Mouse (Mus musculus): ENCODE results near the gene Robo2.

Gene Robo2

DNA sequence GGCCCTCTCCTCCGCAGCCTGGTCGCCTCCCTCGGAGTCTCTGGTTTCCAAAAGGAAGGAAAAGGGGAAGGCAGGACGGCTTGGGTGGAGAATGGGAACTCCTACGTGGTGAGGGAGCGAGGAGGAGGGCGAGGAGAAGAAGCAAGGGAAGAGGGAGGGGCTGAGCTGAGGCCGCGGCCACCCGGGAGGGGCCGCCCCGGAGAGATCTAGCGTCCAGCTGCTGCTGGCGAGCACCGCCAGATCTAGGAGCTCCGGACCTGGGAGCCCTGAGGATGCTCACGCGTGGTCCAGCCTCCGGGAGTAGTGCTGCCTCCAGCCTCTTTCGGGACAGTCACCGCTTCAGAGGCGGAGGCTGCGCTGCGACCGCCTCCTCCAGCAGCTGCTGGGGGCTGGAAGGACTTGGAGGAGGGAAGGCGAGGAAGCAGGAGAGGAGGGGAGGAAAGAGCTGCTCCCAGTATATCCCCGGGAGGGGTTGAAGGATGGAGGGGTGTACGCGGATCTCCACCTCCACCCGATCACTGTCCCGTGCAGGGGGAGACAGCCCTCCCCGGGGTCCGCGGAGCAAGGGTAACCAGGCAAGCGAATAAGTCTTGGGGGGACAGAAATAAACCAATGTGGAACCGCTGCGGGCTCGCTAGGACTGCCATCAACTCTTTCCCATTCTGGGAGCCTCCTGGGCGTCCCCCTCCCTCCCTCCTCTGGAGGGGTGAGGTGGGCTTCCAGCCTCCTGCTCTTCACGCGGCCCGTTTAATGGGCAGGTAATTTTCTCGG lies at the start of gene Robo2:
Gene Robo2, minus strand, starts transcription at position 345 of the 771 bp plus-strand sequence.
- DNase-seq: peak; percentile 23 to 52

DNA sequence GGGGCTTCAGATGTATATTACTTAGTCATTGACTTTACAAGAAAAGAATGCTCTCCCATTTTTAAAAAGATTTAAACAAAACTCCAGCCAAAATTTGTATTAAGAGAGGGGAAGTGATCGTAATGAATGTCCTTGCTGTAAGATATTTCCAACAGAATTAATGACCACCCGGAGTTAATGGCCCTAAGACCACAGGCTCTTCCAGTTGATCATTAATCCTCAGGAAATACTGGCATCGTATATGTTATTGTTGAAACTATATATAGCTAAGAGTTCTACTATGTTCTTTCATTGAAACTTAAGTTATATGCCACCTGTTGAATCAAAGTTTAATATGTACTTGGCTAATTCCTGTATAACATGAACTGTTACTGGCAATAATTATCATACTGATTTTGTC lies 46.5 kb upstream of the Robo2 start:
- DNase-seq: no peak

GRCm38 (mm10) chr16:74457736-74458135 lies 46.1 kb upstream of the Robo2 start:
- DNase-seq: no peak

DNA sequence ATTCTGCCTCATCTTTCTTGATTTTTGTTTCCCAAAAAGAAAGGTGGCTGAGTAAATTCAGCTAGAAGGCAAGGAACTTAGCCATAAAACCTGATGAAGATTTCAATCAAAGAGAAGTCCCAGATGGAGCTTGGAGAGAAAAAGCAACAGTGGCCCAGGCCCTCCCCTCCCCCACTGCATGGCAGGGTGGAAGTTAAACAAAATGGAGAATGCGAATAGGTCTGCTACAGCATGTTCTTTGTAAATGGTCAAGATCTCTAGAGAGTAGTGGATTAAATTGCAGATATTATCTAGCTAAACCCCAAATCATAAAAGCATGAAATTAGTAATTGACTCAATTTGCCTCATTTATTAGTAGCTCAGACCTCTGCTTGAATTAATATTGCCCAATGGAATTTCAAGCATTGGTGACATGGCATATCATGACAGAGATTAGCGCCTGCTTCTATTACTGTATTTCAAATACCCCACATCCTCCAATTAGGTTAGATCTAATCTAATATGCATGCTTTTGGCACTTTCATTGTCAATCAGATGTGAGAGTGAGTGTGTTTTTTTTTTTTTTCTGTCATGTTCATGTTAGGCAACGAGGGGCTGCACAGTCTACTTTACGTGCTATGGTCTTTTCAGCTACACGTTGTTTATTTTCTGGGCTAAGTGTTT lies 45.3 kb upstream of the Robo2 start:
- no peak for DNase-seq

- no peak for DNase-seq
Measured at GRCm38 (mm10) chr16:74455179-74455578, 43.6 kb upstream of the Robo2 start.

DNA sequence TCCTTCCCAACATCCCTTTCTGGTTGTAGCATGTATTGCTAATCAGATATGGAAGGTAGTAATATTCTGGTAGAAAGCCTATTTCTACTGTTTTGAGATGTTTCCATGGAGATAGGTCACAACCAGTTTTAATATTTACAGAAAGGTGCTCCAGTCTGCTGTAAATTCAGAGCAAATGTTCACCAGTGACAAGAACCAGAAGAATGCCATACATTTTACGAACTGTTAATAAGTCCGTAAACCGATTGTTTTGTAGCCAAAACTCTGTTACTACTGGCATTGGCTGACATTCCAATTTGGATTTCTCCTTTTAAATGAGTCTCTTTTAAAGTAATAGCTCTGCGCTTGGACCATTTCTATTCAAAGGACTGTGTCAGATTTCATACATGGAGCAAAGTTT lies 36.4 kb upstream of the Robo2 start:
- DNase-seq: no peak

DNA sequence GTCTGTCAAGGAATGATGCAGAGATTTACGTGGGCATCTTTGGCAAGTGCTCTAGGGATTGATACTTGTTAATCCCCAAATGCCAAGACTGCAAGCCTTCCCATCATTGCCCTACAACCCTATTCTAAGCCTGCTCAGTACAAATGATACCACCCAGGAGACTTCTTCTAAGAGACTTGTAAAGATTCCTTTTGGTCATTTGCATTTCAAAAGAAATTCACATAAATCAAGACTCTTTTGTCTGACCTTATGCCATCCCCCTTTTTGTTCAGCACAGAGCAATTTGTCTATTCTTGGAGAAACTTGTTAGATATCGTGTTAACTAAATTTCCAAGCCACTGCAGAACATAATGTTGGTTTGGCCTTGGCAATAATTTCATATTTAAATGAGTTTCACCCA lies 15.4 kb upstream of the Robo2 start:
- no peak for DNase-seq

GRCm38 (mm10) chr16:74420324-74420723 lies 8.7 kb upstream of the Robo2 start:
- no peak for DNase-seq

- peak; percentile 24 to 53 for DNase-seq
Measured at GRCm38 (mm10) chr16:74412471-74413291, 1.1 kb upstream of the Robo2 start.

GRCm38 (mm10) chr16:74411021-74411420 lies 604 bp downstream of the Robo2 start:
- DNase-seq: peak in 1 of 2 experiments; percentile 5

DNA sequence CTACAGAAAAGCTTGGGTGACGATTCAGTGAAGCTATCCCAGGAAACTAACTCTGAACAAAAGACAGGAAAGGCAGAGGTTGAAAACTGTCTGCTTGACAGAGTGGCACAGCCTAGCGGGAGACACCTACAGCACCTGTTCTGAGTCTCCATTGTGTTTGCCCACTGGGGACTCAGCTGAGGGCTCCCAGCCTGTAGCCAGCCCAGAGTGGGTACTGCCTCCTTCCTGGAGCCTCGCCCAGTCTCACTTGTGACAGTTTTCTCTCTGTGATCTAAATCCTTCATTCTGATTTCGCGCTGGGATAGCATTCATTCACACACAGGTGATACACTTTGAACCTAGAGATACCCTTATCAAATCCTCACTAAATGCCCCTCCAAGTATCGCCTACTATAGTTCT lies 1.5 kb downstream of the Robo2 start:
- DNase-seq: peak in 1 of 2 experiments; percentile 6

DNA sequence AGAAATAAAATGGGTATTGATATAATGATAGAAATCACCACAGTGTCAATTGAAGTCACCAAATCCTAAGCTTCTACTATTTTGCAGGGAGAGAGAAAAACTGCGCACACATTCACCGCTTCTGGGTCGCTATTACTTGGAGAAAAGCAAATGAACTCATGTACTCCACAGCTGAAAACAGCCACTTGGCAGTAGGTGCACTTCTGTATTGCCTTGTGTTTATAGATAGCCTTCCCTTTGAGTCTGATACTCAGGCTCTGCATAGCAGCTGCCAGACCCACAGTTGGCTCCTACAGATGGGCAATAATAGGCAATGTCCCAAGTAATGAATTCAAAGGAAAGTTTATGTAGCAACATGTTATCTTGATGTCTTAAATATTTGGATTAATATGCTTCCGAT lies 2.1 kb downstream of the Robo2 start:
- no peak for DNase-seq

- DNase-seq: no peak
Measured at GRCm38 (mm10) chr16:74408566-74408965, 3.1 kb downstream of the Robo2 start.

DNA sequence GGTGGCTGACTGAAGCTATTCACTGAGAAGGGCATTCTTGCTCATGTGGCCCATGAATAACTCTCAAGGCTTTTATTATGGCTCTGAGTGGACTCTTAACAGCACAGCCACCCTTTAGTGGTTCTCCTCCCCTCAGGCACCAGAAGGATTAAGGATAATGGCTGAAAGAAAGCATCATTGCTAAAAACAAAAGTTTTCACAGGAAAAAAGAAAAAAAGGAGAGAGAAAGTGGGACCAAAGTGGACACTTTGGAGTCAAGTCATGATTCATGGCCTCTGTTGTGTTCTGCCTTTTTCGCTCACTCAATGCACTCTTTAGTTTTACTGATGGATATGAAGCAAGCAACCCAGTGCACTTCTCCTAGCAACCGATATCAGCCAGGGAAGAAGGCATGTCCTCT lies 14.3 kb downstream of the Robo2 start:
- DNase-seq: no peak

GRCm38 (mm10) chr16:74395678-74396077 lies 15.9 kb downstream of the Robo2 start:
- DNase-seq: no peak

- no peak for DNase-seq
Measured at GRCm38 (mm10) chr16:74379458-74379857, 32.2 kb downstream of the Robo2 start.

DNA sequence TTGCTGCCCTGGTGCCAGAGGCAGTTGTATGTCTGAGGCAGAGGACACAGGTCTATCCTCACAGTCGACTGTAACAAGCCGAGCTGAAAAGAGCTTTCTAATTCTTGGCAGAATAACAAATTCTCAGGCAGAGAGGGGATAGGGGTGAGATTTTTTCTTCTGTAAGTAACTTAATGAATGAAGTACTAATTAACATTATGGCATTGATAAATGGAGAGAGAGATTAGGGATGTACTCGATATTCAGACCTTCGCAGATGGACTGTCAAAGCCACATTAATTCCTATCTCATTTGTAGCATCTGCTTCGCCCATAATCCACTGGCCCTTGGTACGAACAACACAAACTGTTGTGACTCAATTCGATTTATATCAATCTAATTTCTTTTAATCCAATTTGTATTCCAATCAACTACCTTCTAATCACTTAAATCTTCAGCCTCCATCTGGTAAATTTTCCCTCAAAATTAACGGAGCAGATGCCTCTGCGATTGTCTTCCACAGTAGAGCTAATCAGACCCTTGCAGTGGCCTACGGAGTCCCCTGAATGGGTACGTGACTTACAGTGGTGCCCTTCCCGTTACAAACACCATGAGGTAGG lies 36.2 kb downstream of the Robo2 start:
- DNase-seq: no peak

DNA sequence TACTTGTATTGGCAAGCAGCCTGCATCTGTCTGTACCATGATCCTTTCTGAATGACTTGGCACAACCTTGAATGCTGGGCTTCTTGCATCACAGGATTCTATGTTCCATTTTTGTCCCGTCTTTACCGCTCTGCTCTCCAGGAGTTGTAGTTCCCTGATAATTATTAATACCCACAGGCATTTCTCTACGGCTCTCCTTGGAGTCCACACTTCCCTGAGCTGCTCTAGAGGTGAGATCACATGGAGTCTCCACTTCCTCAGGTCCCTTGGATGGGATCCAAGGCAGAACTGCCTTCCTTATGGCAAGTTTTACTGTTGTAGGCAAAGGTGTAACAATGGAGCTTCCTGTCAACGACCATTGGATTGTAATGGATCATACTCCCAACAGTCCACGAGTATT lies 37.1 kb downstream of the Robo2 start:
- no peak for DNase-seq

GRCm38 (mm10) chr16:74373407-74373806 lies 38.2 kb downstream of the Robo2 start:
- DNase-seq: no peak

- no peak for DNase-seq
Measured at GRCm38 (mm10) chr16:74372876-74373275, 38.7 kb downstream of the Robo2 start.

DNA sequence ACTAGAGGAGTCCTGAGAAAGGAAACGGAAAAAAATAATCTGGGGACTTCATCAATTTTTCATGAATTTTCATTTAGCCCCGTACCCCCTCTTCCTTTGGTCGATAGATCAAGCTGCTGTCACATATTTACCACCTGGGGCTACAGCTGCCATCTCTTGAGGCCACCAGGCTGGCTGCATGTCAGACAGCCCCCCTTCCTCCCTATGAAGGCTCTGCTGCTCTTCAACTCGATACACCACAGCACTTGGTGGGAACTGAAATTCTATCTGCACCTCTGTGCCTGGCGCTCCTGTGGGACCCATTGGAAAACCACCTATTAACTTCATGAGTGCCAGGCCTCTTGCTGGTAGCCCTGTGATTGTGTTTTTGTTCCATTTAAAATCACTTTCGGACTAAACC lies 63.2 kb downstream of the Robo2 start:
- no peak for DNase-seq

DNA sequence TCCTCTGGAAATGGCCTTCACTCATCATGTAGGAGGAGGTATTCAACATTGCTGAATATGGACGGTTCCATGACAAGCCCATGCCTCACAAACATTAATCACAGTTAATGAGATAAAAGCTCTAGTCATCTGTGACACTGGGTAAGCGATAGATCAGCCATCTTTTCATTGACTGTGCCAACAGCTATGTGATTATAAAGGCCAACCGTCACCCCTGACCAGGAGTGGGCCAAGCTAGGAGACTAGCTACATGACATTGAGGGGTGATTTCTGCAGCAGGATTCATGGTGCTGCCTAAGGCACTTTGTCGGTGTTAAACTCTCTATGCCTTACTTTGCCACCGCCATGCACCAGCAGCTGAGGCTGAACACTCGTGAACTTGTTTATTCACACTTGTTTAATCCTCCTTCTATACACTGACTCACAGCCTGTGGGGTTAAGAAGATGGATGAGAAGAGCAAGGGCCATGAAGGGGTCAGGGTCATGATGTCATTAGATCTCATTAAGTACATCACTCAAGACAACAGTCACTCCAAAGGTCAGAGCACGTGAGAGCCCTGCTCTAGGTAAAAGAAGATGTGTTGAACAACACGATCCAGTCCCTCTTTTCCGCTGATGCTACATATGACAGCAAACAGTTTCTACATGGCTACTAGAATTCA lies 72.5 kb downstream of the Robo2 start:
- no peak for DNase-seq

Measured in cerebellum, adult 18-20 months (tissue).